Mouse (Mus musculus): ENCODE results near the gene Cavin4. TPM values are rescaled to one million over a fixed set of nuclear protein-coding genes. Genes with fewer than 3 reads are reported as not detected.

The Cavin4 gene
- polyA plus RNA-seq, 1 experiment from 2014 or later = 1.3 TPM

GRCm38 (mm10) chr4:48696706-48697105 is 33.4 kb downstream of the Cavin4 start:
- Histone ChIP-seq H3K4me3 (ENCODE audit: low read length) (no peak overlapping the region), H3K4me2 (replicated peaks; ENCODE audit: low read depth, low read length) (no peak overlapping the region), H3K27me3 (ENCODE audit: insufficient read depth, low read length) (no peaks in the 10 kb centered on the region), H3K4me1 (ENCODE audit: insufficient read depth, low read length) (peaks cover 9% of the 10 kb centered on the region; the same call in 1 of the 2 replicates), H3K36me3 (ENCODE audit: insufficient read depth, low read length) (no peaks in the 10 kb centered on the region), H3K27ac (ENCODE audit: low read length) (no peak overlapping the region), H3K9me3 (ENCODE audit: low read length) (no peaks in the 10 kb centered on the region), H3K9ac (replicated peaks; ENCODE audit: low read length) (no peak overlapping the region)
- ATAC-seq (ENCODE audit: low FRiP score, low TSS enrichment) = no peak
- whole genome bisulfite sequencing = 92% methylated on average over 3 of the region's 3 CpGs

GRCm38 (mm10) chr4:48697302-48697701 is 34.0 kb downstream of the Cavin4 start:
- WGBS = 62% methylated on average over 11 of the region's 11 CpGs
- no peak for ATAC-seq (ENCODE audit: low FRiP score, low TSS enrichment)

GRCm38 (mm10) chr4:48715865-48716650 is 52.7 kb downstream of the Cavin4 start:
- no peaks in the 10 kb centered on the region for H3K36me3 ChIP-seq (ENCODE audit: insufficient read depth, low read length)
- WGBS = 58% methylated on average over 8 of the region's 8 CpGs

More at GRCm38 (mm10) chr4:48697302-48697701, 34.0 kb downstream of the Cavin4 start:
- Histone ChIP-seq H3K4me3 (ENCODE audit: low read length) (no peak overlapping the region), H3K9me3 (ENCODE audit: low read length) (no peaks in the 10 kb centered on the region), H3K4me1 (ENCODE audit: insufficient read depth, low read length) (peaks cover 6% of the 10 kb centered on the region; the same call in 1 of the 2 replicates), H3K36me3 (ENCODE audit: insufficient read depth, low read length) (no peaks in the 10 kb centered on the region), H3K27ac (ENCODE audit: low read length) (no peak overlapping the region), H3K9ac (replicated peaks; ENCODE audit: low read length) (no peak overlapping the region), H3K4me2 (replicated peaks; ENCODE audit: low read depth, low read length) (no peak overlapping the region), H3K27me3 (ENCODE audit: insufficient read depth, low read length) (no peaks in the 10 kb centered on the region)

GRCm38 (mm10) chr4:48716817-48717216 is 53.5 kb downstream of the Cavin4 start:
- no peaks in the 10 kb centered on the region for H3K27me3 ChIP-seq (ENCODE audit: insufficient read depth, low read length)
- no peak for ATAC-seq (ENCODE audit: low FRiP score, low TSS enrichment)
- H3K4me3 ChIP-seq (ENCODE audit: low read length) = no peak overlapping the region
- no peaks in the 10 kb centered on the region for H3K36me3 ChIP-seq (ENCODE audit: insufficient read depth, low read length)
- no peaks in the 10 kb centered on the region; the same call in 1 of the 2 replicates for H3K4me1 ChIP-seq (ENCODE audit: insufficient read depth, low read length)
- 32% methylated on average over 4 of the region's 4 CpGs for WGBS
- no peak overlapping the region for H3K9ac ChIP-seq (replicated peaks; ENCODE audit: low read length)
- no peak overlapping the region for H3K4me2 ChIP-seq (replicated peaks; ENCODE audit: low read depth, low read length)
- H3K27ac ChIP-seq (ENCODE audit: low read length) = no peak overlapping the region
- H3K9me3 ChIP-seq (ENCODE audit: low read length) = no peaks in the 10 kb centered on the region

More at GRCm38 (mm10) chr4:48715865-48716650, 52.7 kb downstream of the Cavin4 start:
- no peak overlapping the region for H3K4me2 ChIP-seq (replicated peaks; ENCODE audit: low read depth, low read length)
- H3K27me3 ChIP-seq (ENCODE audit: insufficient read depth, low read length) = no peaks in the 10 kb centered on the region
- no peaks in the 10 kb centered on the region for H3K9me3 ChIP-seq (ENCODE audit: low read length)
- no peak for ATAC-seq (ENCODE audit: low FRiP score, low TSS enrichment)
- no peak overlapping the region for H3K9ac ChIP-seq (replicated peaks; ENCODE audit: low read length)
- H3K27ac ChIP-seq (ENCODE audit: low read length) = no peak overlapping the region
- no peaks in the 10 kb centered on the region; the same call in 1 of the 2 replicates for H3K4me1 ChIP-seq (ENCODE audit: insufficient read depth, low read length)
- H3K4me3 ChIP-seq (ENCODE audit: low read length) = no peak overlapping the region

Other genes starting within 250 kb of the Cavin4 start
- 56.9 and 57.5 TPM in 2 replicates for gene Tex10, start 190.1 kb upstream of the Cavin4 start, polyA plus RNA-seq (2015; fragmentation: Nextera tagmentation; extraction: Ambion mirVana)
- 28.8 and 29.5 TPM in 2 replicates for gene Msantd3, start 123.6 kb upstream of the Cavin4 start, polyA plus RNA-seq (2015; fragmentation: Nextera tagmentation; extraction: Ambion mirVana)
- 10.4 and 19.8 TPM in 2 replicates for gene Tmeff1, start 78.3 kb upstream of the Cavin4 start, polyA plus RNA-seq (2015; fragmentation: Nextera tagmentation; extraction: Ambion mirVana)

All from kidney, embryonic 16.5 days (tissue).